Mouse (Mus musculus) A20 (cell line): ENCODE data around the gene Chd9.

ENCODE experiments used
- DNase-seq: peaks from one replicate; pipeline ENCODE4 v3.0.0-alpha.2; 2011; ENCODE audit warnings: low read depth, low spot score

Gene Chd9

GRCm38 (mm10) chr8:91082428-91082827, 254.3 kb downstream of the Chd9 start:
- DNase-seq, result peak; percentile 60

GRCm38 (mm10) chr8:91088452-91088851, 260.3 kb downstream of the Chd9 start:
- no peak for DNase-seq

GRCm38 (mm10) chr8:91089601-91090000, 261.4 kb downstream of the Chd9 start:
- no peak for DNase-seq

GRCm38 (mm10) chr8:91094135-91094534, 266.0 kb downstream of the Chd9 start:
- DNase-seq, result no peak

- no peak for DNase-seq
These were observed 270.0 kb downstream of the Chd9 start for GRCm38 (mm10) chr8:91098106-91098505.
